Mouse (Mus musculus) E14TG2a.4 (cell line): Measurements from ENCODE around the gene Trdmt1.

Source experiments
- CTCF ChIP-seq: conservative IDR thresholded peaks from 2 replicates; pipeline ENCODE4 v1.5.1; 2014; ENCODE audit warnings: low read length
- NANOG ChIP-seq: IDR thresholded peaks from 2 replicates; pipeline ENCODE4 v1.6.1; 2014; ENCODE audit warnings: borderline replicate concordance, low read length, mixed read lengths

DNA sequence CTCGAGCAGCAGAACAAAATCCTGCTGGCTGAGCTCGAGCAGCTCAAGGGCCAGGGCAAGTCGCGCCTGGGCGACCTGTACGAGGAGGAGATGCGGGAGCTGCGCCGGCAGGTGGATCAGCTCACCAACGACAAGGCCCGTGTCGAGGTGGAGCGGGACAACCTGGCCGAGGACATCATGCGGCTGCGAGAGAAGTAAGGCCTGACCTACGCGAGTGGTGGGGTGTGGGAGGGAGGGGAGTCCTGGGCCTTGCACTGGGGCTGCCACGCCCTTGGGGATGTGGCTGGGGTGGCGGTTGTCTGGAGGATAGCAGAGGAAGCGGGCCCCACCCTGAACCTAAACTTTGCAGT, 30.3 kb upstream of the Trdmt1 start:
- TF ChIP-seq CTCF (no peak), NANOG (no peak)
